Mouse (Mus musculus): ENCODE measurements around the gene Mkln1. TPM values are rescaled to one million over a fixed set of nuclear protein-coding genes. Genes with fewer than 3 reads are reported as not detected.

Gene Mkln1
- polyA plus RNA-seq (2015; fragmentation: Nextera tagmentation; extraction: Ambion mirVana): 127 and 144 TPM in 2 replicates

- peaks cover 6% of the 10 kb centered on the region; the same call in 1 of the 2 replicates for H3K4me1 ChIP-seq (ENCODE audit: insufficient read depth, low read depth, low read length)
- H3K9ac ChIP-seq (replicated peaks; ENCODE audit: low read depth): peak within 1 kb of the TSS; percentile 99
- no peaks in the 10 kb centered on the region for H3K36me3 ChIP-seq (ENCODE audit: insufficient read depth, low read length)
- peak; percentile 96 for DNase-seq (ENCODE audit: low spot score)
- TF ChIP-seq EP300 (IDR thresholded peaks at IDR 0.05): no peak
- TF ChIP-seq CTCF (IDR thresholded peaks at IDR 0.05): no peak
- H3K27ac ChIP-seq (ENCODE audit: low read length): peak within 1 kb of the TSS; percentile 96
- peak within 1 kb of the TSS; percentile 69 for H3K4me2 ChIP-seq (replicated peaks; ENCODE audit: low read depth, low read length)
- WGBS: under 1% methylated on average over 57 of the region's 65 CpGs
- H3K4me3 ChIP-seq (ENCODE audit: low read depth, low read length): peak within 1 kb of the TSS; percentile 99
- no peaks in the 10 kb centered on the region for H3K9me3 ChIP-seq (ENCODE audit: low read length)
- no peaks in the 10 kb centered on the region for H3K27me3 ChIP-seq (replicated peaks; ENCODE audit: insufficient read depth, low read length)
- peak; percentile 99 for ATAC-seq
Observed at GRCm38 (mm10) chr6:31398431-31399205, at the start of gene Mkln1. Mkln1 (plus strand) TSS chr6:31398735.

- H3K27me3 ChIP-seq (replicated peaks; ENCODE audit: insufficient read depth, low read length): no peaks in the 10 kb centered on the region
- no peak overlapping the region for H3K27ac ChIP-seq (ENCODE audit: low read length)
- peak; percentile 32; the same call in 1 of the 2 replicates for ATAC-seq
- TF ChIP-seq CTCF (IDR thresholded peaks at IDR 0.05) (no peak), EP300 (IDR thresholded peaks at IDR 0.05) (no peak)
- no peaks in the 10 kb centered on the region for H3K9me3 ChIP-seq (ENCODE audit: low read length)
- no peak overlapping the region for H3K4me3 ChIP-seq (ENCODE audit: low read depth, low read length)
- no peak overlapping the region for H3K4me2 ChIP-seq (replicated peaks; ENCODE audit: low read depth, low read length)
- H3K9ac ChIP-seq (replicated peaks; ENCODE audit: low read depth): no peak overlapping the region
- no peaks in the 10 kb centered on the region for H3K4me1 ChIP-seq (ENCODE audit: insufficient read depth, low read depth, low read length)
- WGBS: 81% methylated on average over 26 of the region's 26 CpGs
- peak; percentile 23 for DNase-seq (ENCODE audit: low spot score)
- H3K36me3 ChIP-seq (ENCODE audit: insufficient read depth, low read length): no peaks in the 10 kb centered on the region
Observed at GRCm38 (mm10) chr6:31356444-31357191, 41.9 kb upstream of the Mkln1 start.

DNA sequence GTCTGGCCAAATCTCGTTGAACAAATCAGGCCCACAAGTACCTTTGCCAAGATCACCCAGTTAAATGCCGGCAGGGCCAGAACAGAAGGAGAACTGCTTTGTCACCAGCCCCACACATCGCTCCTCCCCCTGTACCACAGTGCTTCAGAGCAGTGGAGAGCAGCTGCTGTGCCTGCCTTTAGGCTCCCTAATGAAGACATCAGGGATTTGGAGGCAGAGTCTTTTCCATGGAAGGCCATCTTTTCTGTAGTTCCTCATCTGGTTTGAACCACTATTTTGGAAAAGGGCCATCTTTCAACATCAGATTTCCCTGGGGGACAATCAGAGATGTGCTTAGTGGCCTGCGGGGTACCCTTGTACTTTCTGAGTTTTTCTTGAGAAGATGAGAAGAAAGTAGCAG, 41.2 kb upstream of the Mkln1 start:
- ATAC-seq (peak; percentile 47), DNase-seq (ENCODE audit: low spot score) (peak; percentile 23)
- Histone ChIP-seq H3K27ac (ENCODE audit: low read length) (no peak overlapping the region), H3K9ac (replicated peaks; ENCODE audit: low read depth) (no peak overlapping the region), H3K4me3 (ENCODE audit: low read depth, low read length) (no peak overlapping the region), H3K4me2 (replicated peaks; ENCODE audit: low read depth, low read length) (no peak overlapping the region), H3K4me1 (ENCODE audit: insufficient read depth, low read depth, low read length) (no peaks in the 10 kb centered on the region), H3K9me3 (ENCODE audit: low read length) (no peaks in the 10 kb centered on the region), H3K27me3 (replicated peaks; ENCODE audit: insufficient read depth, low read length) (no peaks in the 10 kb centered on the region), H3K36me3 (ENCODE audit: insufficient read depth, low read length) (no peaks in the 10 kb centered on the region)
- no peak for TF ChIP-seq EP300 (IDR thresholded peaks at IDR 0.05)
- no peak for TF ChIP-seq CTCF (IDR thresholded peaks at IDR 0.05)
- WGBS: 49% methylated on average over 4 of the region's 4 CpGs

GRCm38 (mm10) chr6:31362617-31363016, 35.9 kb upstream of the Mkln1 start:
- Histone ChIP-seq H3K27ac (ENCODE audit: low read length) (no peak overlapping the region), H3K9me3 (ENCODE audit: low read length) (no peaks in the 10 kb centered on the region), H3K4me3 (ENCODE audit: low read depth, low read length) (no peak overlapping the region), H3K27me3 (replicated peaks; ENCODE audit: insufficient read depth, low read length) (no peaks in the 10 kb centered on the region), H3K4me1 (ENCODE audit: insufficient read depth, low read depth, low read length) (no peaks in the 10 kb centered on the region), H3K4me2 (replicated peaks; ENCODE audit: low read depth, low read length) (no peak overlapping the region), H3K36me3 (ENCODE audit: insufficient read depth, low read length) (no peaks in the 10 kb centered on the region), H3K9ac (replicated peaks; ENCODE audit: low read depth) (no peak overlapping the region)
- ATAC-seq (no peak), DNase-seq (ENCODE audit: low spot score) (no peak)
- 57% methylated on average over 11 of the region's 11 CpGs for WGBS
- TF ChIP-seq CTCF (IDR thresholded peaks at IDR 0.05) (no peak), EP300 (IDR thresholded peaks at IDR 0.05) (no peak)

GRCm38 (mm10) chr6:31364399-31364798, 34.1 kb upstream of the Mkln1 start:
- no peaks in the 10 kb centered on the region for H3K4me1 ChIP-seq (ENCODE audit: insufficient read depth, low read depth, low read length)
- no peaks in the 10 kb centered on the region for H3K27me3 ChIP-seq (replicated peaks; ENCODE audit: insufficient read depth, low read length)
- no peak overlapping the region for H3K27ac ChIP-seq (ENCODE audit: low read length)
- ATAC-seq: no peak
- H3K4me3 ChIP-seq (ENCODE audit: low read depth, low read length): no peak overlapping the region
- no peak overlapping the region for H3K9ac ChIP-seq (replicated peaks; ENCODE audit: low read depth)
- H3K9me3 ChIP-seq (ENCODE audit: low read length): no peaks in the 10 kb centered on the region
- H3K4me2 ChIP-seq (replicated peaks; ENCODE audit: low read depth, low read length): no peak overlapping the region
- 85% methylated on average over 3 of the region's 3 CpGs for WGBS
- DNase-seq (ENCODE audit: low spot score): no peak
- H3K36me3 ChIP-seq (ENCODE audit: insufficient read depth, low read length): no peaks in the 10 kb centered on the region
- TF ChIP-seq EP300 (IDR thresholded peaks at IDR 0.05) (no peak), CTCF (IDR thresholded peaks at IDR 0.05) (no peak)

DNA sequence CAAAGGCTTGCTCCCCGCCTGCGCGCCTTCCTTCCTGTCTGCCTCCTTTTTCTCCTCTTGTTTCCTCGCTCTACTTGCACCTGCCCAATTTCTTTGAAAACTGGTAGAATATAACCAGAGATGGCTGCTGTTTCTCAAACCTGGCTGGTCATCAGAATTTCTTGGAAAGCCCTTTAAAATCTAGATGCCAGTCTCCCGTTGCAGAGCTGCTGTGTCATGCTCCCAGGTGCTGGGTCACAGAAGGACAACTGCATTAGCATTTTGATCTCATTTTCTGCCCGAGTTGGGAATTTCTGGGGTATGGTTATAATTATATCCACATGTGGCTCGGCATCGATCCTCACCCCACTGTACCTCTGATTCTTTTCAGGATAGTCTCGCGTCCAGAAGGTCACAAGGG, 30.6 kb upstream of the Mkln1 start:
- H3K27ac ChIP-seq (ENCODE audit: low read length): no peak overlapping the region
- no peak for DNase-seq (ENCODE audit: low spot score)
- H3K9me3 ChIP-seq (ENCODE audit: low read length): no peaks in the 10 kb centered on the region
- 79% methylated on average over 10 of the region's 10 CpGs for WGBS
- no peak overlapping the region for H3K9ac ChIP-seq (replicated peaks; ENCODE audit: low read depth)
- H3K36me3 ChIP-seq (ENCODE audit: insufficient read depth, low read length): no peaks in the 10 kb centered on the region
- TF ChIP-seq CTCF (IDR thresholded peaks at IDR 0.05) (no peak), EP300 (IDR thresholded peaks at IDR 0.05) (no peak)
- no peaks in the 10 kb centered on the region for H3K27me3 ChIP-seq (replicated peaks; ENCODE audit: insufficient read depth, low read length)
- H3K4me1 ChIP-seq (ENCODE audit: insufficient read depth, low read depth, low read length): no peaks in the 10 kb centered on the region
- no peak overlapping the region for H3K4me3 ChIP-seq (ENCODE audit: low read depth, low read length)
- no peak overlapping the region for H3K4me2 ChIP-seq (replicated peaks; ENCODE audit: low read depth, low read length)
- no peak for ATAC-seq
